Mouse (Mus musculus) erythroblast, embryonic 14.5 days (primary cell): Measurements from ENCODE around the gene Taf12. TPM values are rescaled to one million over a fixed set of nuclear protein-coding genes. Genes with fewer than 3 reads are reported as not detected.

ENCODE experiments used
- H3K27me3 ChIP-seq: 2 replicates; pipeline ENCODE4 v1.6.1; 2012; ENCODE audit warnings: inconsistent platforms; ENCODE audit not compliant: control insufficient read depth
- H3K36me3 ChIP-seq: 2 replicates; pipeline ENCODE4 v1.6.1; 2012; ENCODE audit warnings: mild to moderate bottlenecking, inconsistent platforms; ENCODE audit not compliant: control insufficient read depth
- H3K4me1 ChIP-seq: 2 replicates; pipeline ENCODE4 v1.6.1; 2012; ENCODE audit warnings: inconsistent platforms; ENCODE audit not compliant: control insufficient read depth
- H3K4me3 ChIP-seq: replicated peaks from 2 replicates; pipeline ENCODE3; 2012; ENCODE audit warnings: moderate library complexity, mild to moderate bottlenecking, inconsistent platforms
- H3K9me3 ChIP-seq: 2 replicates; pipeline ENCODE4 v1.6.1; 2012; ENCODE audit warnings: low read length, inconsistent platforms, mixed read lengths; ENCODE audit not compliant: control insufficient read depth
- GATA1 ChIP-seq: IDR thresholded peaks from 2 replicates; pipeline ENCODE4 v1.6.1; 2012; ENCODE audit warnings: low read length, inconsistent platforms, mixed read lengths
- TAL1 ChIP-seq: IDR thresholded peaks from 3 replicates; pipeline ENCODE4 v1.6.1; 2012; ENCODE audit warnings: low read length, inconsistent platforms, mixed read lengths
- polyA plus RNA-seq: library from polyadenylated mRNA; stranded (reverse); fragments of >175 nt; gene quantifications from 2 replicates; pipeline ENCODE4 v1.2.3, GENCODE M21; 2012

Gene Taf12
- 4.6 and 6.2 TPM in 2 replicates for polyA plus RNA-seq

- Histone ChIP-seq H3K27me3 (no peaks in the 10 kb centered on the region), H3K4me3 (peak within 1 kb of the TSS; percentile 87), H3K9me3 (no peaks in the 10 kb centered on the region), H3K36me3 (peaks cover 29% of the 10 kb centered on the region), H3K4me1 (peaks cover 69% of the 10 kb centered on the region)
- TF ChIP-seq TAL1 (no peak), GATA1 (no peak)
These were observed at the start of gene Taf12 for GRCm38 (mm10) chr4:132274156-132274862. TSS of gene Taf12 (plus strand) at chr4:132274375.

- TF ChIP-seq TAL1 (no peak), GATA1 (no peak)
- Histone ChIP-seq H3K9me3 (no peaks in the 10 kb centered on the region), H3K27me3 (no peaks in the 10 kb centered on the region), H3K36me3 (peaks cover 98% of the 10 kb centered on the region), H3K4me1 (peaks cover 9% of the 10 kb centered on the region), H3K4me3 (no peak overlapping the region)
These were observed 43.8 kb upstream of the Taf12 start for GRCm38 (mm10) chr4:132230422-132230821.

GRCm38 (mm10) chr4:132234710-132235109, 39.5 kb upstream of the Taf12 start:
- Histone ChIP-seq H3K9me3 (no peaks in the 10 kb centered on the region), H3K4me3 (no peak overlapping the region), H3K36me3 (peaks cover 96% of the 10 kb centered on the region), H3K27me3 (no peaks in the 10 kb centered on the region), H3K4me1 (peaks cover 7% of the 10 kb centered on the region)
- no peak for TF ChIP-seq TAL1
- no peak for TF ChIP-seq GATA1

GRCm38 (mm10) chr4:132238356-132238755, 35.8 kb upstream of the Taf12 start:
- Histone ChIP-seq H3K4me1 (peaks cover 16% of the 10 kb centered on the region), H3K27me3 (no peaks in the 10 kb centered on the region), H3K9me3 (no peaks in the 10 kb centered on the region), H3K36me3 (peaks cover 95% of the 10 kb centered on the region), H3K4me3 (no peak overlapping the region)
- TF ChIP-seq TAL1 = no peak
- TF ChIP-seq GATA1 = no peak

GRCm38 (mm10) chr4:132240367-132240766, 33.8 kb upstream of the Taf12 start:
- H3K4me1 ChIP-seq = peaks cover 19% of the 10 kb centered on the region
- H3K36me3 ChIP-seq = peaks cover 91% of the 10 kb centered on the region

GRCm38 (mm10) chr4:132241208-132241607, 33.0 kb upstream of the Taf12 start:
- no peaks in the 10 kb centered on the region for H3K9me3 ChIP-seq
- H3K27me3 ChIP-seq = no peaks in the 10 kb centered on the region
- peak; percentile 50 for TF ChIP-seq GATA1
- no peak for TF ChIP-seq TAL1
- H3K4me1 ChIP-seq = peaks cover 19% of the 10 kb centered on the region
- H3K4me3 ChIP-seq = no peak overlapping the region
- peaks cover 91% of the 10 kb centered on the region for H3K36me3 ChIP-seq

More at GRCm38 (mm10) chr4:132240367-132240766, 33.8 kb upstream of the Taf12 start:
- TF ChIP-seq TAL1 (no peak), GATA1 (no peak)
- Histone ChIP-seq H3K27me3 (no peaks in the 10 kb centered on the region), H3K4me3 (no peak overlapping the region), H3K9me3 (no peaks in the 10 kb centered on the region)

GRCm38 (mm10) chr4:132245643-132246042, 28.5 kb upstream of the Taf12 start:
- no peak for TF ChIP-seq TAL1
- no peak for TF ChIP-seq GATA1
- Histone ChIP-seq H3K27me3 (no peaks in the 10 kb centered on the region), H3K9me3 (no peaks in the 10 kb centered on the region), H3K4me1 (peaks cover 21% of the 10 kb centered on the region), H3K36me3 (peaks cover 91% of the 10 kb centered on the region), H3K4me3 (no peak overlapping the region)

GRCm38 (mm10) chr4:132247451-132247997, 26.7 kb upstream of the Taf12 start:
- no peak overlapping the region for H3K4me3 ChIP-seq
- no peaks in the 10 kb centered on the region for H3K9me3 ChIP-seq
- peaks cover 92% of the 10 kb centered on the region for H3K36me3 ChIP-seq
- TF ChIP-seq TAL1 (no peak), GATA1 (no peak)
- H3K4me1 ChIP-seq = peaks cover 10% of the 10 kb centered on the region
- H3K27me3 ChIP-seq = no peaks in the 10 kb centered on the region

- Histone ChIP-seq H3K4me3 (no peak overlapping the region), H3K4me1 (peaks cover 20% of the 10 kb centered on the region), H3K36me3 (peaks cover 73% of the 10 kb centered on the region), H3K9me3 (no peaks in the 10 kb centered on the region), H3K27me3 (no peaks in the 10 kb centered on the region)
- no peak for TF ChIP-seq TAL1
- TF ChIP-seq GATA1 = no peak
These were observed 22.6 kb upstream of the Taf12 start for GRCm38 (mm10) chr4:132251596-132251995.
